Mouse (Mus musculus) cerebellum, postnatal 36 days (tissue): ENCODE results near the gene Prpf19.

Source experiments
- DNase-seq, 2 experiments: peaks; one replicate each; pipeline ENCODE4 v3.0.0; 2021 to 2022; ENCODE audit warnings: mixed read lengths in 2 of 2

Prpf19 gene

DNA sequence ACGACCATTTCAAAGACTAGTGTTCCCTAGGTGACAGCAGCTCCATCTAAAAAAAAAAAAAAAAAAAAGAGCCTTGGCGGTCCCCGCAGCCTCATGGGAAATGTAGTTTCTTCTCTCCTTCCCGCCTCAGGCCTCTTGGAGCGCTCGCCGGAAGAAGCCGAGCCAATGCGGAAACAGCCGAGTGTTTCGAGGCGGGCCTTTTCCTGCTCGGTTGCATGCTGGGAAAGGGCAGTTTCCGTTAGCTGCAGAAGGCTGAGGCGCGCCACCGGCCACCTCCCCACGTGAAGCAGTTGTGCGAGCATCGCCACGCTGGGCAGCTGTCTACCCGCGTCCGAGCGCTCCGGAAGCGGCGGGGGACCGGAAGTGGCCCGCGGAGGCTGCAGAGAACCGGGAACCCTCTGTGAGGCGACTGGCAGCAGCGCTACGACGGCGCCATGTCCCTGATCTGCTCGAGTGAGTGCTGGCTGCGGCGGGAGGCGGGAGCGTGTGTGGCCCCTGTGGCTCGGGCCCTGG is at the start of gene Prpf19:
Gene Prpf19, plus strand, starts transcription at position 216 of the 513 bp plus-strand sequence.
- DNase-seq: peak; percentile 99 to 100

DNA sequence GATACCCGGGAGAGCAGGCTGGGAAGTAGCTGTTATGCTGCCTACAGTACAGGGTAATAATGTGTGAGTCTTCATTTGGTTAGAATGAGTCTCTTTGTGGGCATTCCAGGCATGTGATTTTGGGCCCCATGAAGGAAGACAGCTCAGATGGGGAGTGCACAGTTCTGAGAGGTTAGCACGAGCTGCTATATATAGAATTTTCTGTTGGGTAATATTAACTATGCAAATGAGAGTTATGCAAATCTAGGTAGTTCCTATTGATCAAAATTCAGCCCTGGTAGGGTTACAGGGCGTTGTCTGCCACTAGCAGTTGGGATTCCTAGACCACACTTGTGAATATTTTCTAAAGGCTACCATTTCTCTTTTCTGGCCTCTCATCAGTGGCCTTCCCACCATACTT is 49.6 kb upstream of the Prpf19 start:
- no peak for DNase-seq

DNA sequence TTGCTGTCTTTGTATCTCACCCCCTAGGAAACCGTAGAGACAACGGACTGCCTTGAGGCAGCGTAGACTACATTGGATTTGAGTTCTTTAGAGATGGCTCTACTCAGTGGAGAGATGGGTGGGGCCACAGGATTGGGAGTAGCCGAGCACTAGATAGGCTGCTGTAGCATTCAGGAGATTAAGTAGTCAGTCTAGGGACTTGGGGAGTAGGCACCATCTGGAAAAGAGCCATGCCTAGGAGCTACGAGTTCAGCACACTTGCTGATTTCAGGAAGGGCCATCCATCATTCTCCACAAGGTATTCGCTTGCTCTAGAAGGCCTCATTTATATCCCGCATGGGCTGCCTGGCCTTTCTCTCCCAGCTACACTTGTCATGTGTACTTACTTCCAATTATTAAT is 48.9 kb upstream of the Prpf19 start:
- DNase-seq: no peak

DNA sequence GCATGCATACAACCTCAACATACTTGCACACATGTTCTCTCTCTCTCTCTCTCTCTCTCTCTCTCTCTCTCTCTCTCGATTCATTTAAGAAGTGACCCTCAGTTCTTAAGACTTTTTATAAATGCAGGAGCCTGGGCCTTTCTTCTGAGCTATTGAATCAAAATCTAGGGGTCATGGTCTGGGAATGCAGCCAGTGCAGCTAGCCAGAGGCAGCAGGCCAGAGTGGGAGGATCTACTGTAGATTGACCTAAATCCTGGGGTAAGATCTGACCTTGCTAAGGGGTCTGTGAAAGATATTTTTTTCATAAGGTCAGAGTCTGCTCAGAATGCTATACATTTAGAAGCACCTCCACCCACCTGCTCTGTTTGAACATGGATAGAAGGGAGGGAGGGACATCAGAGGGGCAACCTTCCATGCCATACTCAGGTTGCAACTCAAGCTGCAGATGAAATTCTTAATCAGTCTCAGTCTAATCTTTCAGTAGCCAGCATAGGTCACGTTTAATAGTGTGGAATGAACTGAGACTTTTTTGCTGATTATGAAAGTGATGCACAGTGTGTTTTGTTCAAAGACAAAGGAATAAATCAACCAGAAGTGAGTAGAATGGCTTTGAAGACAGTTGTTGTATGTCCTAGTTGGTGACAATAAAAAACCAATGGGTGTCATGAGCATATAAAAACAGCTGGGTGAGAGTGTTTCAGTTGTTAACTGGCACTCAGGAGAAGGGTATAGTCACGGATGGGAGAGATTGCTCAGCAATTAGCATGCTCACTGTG is 47.5 kb upstream of the Prpf19 start:
- no peak for DNase-seq

DNA sequence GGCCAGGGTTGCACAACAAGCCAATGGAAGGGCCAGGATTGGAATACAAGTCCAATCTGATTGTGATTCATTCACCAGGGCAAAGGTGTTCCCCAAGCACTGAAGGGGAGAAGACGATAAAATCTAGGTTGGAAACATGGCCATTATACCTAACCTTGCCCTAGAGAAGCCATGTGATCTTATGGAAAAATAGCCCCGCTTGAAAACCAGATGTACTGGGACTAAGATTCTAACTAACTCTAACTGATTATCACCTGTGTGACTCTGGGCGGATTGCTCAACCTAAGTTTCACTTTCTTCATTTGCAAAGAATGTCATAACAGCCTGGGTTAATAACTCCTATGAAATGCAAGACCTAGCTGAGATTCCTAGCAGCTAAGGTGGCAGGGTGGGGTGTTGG is 39.6 kb upstream of the Prpf19 start:
- DNase-seq: no peak

DNA sequence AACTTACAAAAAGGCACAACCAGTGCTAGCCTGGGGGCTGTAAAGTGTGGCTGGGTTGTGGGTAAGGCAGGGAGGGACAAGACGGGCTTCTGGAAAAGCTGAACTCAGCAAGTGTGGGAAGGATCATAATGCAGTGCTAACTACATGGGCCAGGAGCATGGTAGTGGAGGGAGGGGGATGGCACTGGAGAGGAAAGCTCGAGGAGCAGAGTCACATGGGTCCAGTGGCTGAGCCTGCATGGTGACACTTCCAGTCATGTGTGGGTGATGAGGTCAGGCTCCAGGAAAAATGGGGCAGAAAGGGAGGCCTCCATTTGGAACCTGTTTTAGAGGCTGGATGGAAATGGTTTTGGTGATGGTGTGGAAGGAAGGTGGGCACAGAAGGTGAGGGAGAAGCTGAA is 38.5 kb upstream of the Prpf19 start:
- DNase-seq: no peak

DNA sequence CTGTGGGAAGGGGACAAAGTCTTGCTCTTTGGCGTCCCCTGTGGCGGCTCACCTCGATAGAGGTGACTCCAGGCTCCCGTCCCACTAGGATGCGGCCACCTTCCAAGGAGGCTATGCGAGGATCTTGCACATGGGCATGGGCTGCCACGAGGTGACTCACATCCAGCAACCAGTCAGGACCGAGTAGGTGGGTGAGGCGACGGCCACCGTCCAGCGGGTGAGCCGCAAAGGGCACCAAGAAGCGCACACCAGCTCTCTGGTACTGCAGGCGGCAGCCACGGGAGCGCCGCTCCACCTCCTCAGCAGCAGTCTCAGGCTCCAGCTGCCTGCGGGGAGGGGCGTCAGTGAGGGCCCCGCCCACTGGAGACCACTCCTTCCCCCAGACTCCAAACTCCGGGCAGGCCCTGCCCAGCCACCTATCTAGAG is 34.9 kb upstream of the Prpf19 start:
- DNase-seq: no peak

DNA sequence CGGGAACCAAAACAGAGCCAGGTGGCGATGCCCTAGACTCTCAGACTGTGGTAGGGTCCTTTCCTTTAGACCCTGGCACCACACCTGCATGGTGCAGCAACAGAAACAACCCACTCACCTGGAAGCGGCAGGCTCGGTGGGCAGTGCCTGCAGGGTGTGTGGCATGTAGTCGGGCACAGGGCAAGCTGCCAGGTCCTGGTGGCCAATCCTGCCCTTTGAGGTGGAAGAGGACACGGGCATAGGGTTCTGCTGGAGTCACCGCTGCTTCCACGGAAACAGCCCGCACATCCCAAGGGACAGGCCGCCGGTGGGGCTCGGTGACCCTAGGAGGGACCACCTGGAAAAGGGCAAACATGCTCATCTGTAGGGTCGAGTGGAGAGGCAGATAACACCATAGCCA is 28.7 kb upstream of the Prpf19 start:
- DNase-seq: peak; percentile 73 to 75

DNA sequence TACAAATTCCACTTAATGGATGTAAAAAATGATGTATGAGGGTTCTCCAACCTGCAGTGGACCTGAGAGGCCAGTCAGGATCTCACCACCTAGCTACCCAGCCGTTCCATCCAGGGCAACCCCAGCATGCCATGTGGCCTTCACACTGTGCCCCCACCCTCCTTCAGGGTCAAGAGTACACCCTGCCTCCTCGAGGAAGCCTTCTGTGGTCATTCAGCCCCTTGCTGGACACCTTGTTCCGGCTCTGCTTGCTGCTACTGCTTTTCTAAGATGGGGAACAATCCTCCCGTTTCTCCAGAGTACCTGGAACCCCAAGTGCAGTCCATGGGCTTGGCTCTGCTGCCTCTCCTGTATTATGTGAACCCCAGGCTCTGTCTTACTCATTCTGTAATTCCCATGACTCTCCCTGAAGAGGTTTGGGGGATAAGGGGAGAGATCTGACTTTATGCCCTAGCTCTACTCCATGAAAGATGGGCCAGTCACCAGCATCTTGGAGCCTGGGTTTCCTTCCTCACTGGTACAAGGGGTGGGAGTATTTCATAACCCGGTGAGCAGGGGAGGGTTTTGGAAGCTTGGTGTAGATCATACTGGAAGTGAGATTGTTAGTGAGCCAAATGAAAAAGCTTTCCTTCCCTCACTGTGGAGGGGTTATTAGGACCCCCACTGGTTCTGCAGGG is 26.9 kb upstream of the Prpf19 start:
- no peak for DNase-seq

DNA sequence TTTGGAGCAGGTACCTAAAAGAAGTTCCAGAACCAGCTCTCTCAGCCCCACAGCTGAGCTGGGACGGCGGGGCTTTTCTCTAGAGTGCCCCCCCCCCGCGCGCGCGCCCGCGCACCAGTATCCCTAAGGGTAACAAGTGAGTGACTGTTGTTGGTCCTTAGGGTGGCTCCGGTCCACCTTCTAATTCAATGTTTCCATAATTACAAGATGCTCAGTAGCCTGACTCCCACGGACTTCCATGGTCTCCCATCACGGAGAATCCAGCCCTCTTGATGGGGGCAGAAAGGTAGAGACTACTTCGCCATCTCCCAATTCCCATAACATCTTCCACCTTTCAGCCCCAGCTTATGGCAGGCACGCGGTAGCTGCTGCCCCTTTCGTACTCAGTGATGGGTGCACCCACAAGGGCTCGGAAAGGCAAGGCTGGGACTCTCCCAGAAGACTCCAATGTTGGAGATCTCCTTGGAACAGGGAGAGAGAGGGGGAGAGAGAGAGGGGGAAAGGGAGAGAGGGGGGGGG is 26.3 kb upstream of the Prpf19 start:
- DNase-seq: peak in 1 of 2 experiments; percentile 53

DNA sequence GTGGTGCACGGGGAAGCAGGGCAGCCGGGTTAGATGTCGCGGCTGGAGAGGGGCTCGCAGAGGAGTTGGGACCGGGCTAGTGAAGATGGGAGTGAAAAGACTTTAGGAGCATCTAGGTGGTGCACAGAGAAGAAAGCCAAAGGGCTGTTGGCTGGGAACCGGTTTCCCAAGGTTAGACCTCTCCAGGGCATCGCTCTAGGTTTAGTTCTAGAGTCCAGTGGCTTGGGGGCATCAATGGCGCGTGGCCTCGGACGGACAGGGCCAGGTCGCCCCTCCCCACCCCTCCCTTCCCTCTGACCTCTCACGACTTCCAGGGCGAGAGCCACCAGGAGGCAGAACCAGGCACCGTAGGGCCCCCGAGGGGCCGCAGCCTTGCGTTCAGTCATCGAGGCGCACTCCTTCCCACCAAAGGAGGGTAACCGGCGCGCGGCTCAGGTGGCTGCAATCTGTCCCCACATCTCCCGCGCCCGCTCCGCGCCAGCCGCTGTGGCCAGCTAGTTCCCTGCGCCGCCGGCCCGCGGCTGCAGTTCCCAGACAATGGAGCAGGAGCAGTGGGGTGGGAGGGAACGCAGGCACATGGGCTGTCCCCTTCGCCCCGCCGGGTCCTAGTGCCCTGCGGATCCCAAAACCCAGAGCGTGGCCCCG is 25.7 kb upstream of the Prpf19 start:
- peak; percentile 93 for DNase-seq

DNA sequence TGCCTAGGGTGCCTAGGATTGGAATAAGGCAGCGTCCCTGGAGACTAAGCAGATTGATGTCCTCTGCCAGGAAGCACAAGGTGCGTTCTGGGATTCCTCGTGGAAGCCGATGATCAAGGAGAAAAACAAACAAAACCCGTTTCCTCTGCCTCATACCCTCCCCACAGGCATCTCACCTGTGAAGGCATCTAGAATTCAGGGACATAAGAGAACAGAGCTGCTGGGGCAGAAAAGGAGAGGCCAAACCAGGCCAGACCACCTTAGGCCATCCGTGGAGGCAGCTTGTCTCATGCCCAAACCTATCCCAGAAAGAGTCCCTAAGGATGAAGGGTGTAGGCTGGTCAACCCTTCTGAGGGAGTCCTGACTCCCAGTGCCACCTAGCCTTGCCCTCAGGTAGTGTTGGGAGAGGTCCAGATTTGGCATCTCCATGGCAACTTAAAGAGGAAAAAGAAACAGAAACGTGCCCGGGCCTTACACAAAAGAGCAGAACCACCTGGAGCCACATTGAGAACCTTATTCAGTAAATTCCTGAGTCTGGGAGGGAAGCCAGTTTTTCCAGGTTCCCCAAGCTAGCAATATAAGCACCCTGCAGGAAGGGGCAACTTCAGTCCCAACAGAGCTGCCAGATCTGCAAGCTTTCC is 25.0 kb upstream of the Prpf19 start, which contains the start of gene Tmem132a:
Gene Tmem132a, minus strand, starts transcription at position 55 of the 642 bp plus-strand sequence.
- peak; percentile 43 to 71 for DNase-seq

DNA sequence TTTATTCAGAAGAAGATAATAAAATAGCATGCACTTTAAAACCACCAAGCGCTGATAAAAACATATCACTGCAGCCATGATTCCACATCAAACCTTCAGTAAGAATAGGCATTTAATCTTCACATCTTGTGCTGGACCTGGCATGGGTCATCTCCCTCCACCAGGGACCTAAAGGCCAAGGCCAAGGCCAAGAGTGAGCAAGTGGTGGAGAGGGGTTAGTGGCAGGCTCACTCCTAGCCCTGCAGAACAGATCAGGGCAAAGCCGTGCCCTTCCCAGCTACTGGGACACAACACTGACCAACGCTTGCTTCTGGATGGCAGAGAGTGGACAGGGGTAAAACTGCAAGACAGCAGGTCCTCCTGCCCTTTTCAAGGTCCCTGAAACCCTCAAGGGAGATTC is 24.4 kb upstream of the Prpf19 start:
- DNase-seq: no peak

DNA sequence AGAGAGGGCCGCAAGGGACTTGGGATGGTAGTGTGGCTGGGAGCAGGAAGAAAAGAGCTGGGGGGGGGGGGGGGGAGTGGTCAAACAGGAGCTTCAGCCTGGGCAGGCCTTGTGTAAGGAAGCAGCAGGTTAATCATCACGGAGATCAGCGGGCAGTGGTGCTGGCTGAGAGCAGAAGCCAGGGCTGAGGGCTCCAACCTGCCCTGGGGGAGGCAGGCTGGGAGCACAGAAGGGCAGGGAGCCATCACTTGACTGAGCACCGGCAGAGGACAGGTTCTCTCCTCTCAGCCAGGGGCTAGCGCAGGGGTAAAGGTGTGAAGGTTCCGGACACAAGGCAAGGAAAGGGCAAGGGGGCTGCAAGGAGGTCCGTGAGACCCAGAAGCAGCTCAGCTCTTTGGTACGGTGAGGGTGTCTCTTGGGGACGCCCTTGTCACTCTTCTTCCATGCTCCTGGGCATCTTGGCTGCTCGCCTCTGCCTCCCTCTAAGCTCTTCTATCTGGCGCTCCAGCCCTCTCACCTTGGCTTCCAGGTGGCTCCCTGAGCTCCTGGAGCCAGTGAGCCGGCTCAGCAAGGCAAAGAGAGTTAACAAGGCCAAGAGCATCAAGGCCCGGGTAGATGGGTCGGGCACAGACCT is 23.6 kb upstream of the Prpf19 start:
- DNase-seq: peak in 1 of 2 experiments; percentile 51

DNA sequence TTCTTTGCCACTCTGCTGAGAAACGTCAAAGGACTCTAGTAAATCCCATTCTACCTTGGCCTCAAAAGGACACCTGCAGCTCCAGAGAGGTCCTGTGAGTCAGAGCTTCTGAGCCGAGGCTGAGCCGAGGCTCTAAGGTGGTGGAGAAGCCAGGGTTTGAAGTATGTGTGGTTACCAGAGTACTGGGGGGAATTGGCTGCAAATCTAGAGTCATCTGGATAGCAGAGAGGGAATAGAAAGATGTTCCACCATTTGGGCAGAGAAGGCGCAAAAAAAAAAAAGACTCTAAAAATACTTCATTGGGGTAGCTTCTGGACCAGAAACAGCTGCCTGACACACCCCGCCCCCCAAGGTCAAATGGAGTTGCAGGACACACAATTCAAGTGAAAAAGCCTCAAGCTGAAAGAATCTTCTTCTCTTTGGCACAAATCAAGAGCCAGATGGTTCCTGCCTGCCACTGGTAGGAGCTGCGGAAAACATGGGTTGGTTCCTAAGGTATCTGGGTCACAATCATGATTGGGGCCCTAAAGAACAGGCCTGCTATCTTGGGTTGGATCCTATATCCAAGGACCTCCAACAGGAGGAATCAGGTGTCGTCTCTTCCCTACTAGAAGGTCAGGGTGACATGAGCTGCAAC is 16.7 kb upstream of the Prpf19 start:
- peak; percentile 65 to 76 for DNase-seq

DNA sequence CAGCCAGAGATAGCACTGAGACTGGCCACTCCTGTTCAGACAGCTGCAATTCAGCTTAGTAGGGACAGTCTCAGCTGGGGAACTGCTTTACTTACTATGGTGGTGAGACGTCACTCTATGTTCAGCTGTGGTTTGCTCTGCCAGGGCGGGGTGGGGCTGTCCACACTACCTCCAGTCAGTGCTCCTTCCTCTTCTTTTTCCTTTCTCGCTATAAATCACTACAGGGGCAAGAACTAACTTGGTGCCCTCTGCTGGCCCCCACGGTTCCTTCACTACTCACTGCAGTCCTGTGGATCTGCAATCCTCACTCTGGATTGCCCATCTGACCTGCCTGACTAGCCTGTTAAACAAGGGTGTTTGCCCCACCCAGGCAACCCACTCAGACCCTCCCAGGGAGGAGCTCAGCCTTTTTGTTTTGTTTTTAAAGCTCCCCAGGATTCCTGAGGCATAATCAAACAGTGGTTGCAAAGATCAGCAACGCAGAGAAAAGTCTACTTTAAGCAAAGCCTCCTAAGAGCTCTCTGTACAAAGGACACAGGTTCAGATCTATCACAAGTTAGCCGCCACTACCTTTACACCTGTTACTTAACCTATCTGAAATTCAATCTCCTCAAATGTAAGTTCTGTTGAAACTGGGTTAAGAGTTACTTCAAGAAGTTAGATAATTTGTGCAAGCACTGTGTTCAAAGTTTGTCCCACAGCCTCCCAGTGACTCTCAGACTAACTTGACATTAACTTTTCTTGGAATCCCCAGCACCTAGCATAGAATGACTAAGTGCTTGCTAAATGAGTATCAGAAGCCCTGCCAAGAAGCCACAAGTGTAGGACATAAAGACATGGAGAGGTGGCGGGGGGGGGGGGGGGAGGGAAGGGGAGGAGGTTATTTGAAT is 14.7 kb upstream of the Prpf19 start:
- DNase-seq: peak; percentile 65 to 70

DNA sequence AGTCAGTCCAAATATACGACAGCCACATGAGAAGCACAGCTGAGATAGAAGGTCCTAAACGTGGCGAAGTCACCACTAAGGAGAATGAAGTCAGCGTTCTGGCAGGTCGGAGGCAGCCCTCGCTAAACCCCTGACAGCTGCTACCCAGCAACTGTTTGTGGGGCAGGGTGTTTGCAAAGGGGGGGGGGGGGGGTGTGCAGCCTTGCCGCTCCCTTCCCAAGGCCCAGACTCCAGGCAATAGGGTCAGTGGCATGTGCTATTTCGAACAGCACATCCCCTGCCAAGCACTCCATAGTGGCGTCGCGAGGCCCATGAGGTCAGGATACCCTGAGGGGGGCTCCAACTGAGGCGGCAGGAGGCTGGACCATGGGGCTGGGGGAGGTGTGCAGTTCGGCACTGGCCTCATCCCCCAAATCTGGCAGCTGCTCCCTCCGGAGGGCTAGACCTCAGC is 14.0 kb upstream of the Prpf19 start:
- DNase-seq: no peak

DNA sequence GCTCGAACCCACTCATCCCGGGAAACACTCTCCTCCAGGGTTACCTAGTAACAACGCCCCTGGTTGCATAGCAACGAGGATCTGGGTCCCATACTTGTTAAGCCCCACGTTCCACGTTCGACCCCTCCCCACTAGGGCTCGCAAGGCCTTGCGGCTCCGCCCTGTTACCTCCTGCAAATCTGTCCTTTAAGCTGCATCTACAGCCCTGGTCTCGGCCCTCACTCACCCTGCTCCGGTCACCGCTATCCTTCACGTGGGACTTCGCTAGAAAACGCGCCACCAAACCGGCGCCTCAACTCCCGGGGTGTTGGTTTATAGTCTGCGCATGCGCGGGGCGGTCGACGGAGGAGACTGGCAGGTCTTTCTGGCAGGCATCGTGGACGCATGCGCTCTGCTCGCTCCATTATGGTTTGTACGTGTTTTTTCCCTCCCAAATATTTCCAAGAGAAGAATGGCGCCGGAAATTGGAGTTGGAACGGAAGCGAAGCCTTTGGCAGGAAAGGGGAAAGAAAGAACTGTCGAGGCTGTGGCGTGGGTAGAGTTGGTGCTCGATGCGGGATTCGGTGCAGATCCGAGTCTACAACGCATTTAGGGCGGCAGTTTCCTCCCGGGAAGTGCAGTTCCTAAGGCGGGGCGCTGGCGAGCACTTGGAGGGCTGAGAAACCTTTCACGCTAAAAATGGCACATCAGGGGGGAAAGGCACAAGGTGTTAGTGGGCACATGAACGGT is 13.4 kb upstream of the Prpf19 start, which contains the start of gene Tmem109:
Gene Tmem109, minus strand, starts transcription at position 576 of the 729 bp plus-strand sequence.
- peak; percentile 93 to 95 for DNase-seq

DNA sequence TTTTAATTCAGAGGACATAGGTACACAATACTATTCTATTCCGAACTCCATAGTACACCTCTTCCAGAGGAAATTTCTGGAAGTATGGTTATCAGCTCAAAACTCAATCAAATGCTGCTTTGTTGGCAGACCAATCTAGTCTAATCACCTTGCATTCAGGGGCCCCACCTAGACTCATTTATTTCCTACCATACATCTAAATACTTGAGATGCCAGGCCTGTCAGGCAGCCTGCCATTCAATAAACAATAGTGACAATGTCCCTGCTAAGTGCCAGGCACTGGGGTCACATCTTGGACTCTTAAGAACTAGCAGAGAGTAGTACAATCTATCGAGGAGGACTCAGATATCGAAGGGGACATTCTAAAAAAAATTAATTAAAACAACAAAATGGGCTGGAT is 2.8 kb upstream of the Prpf19 start:
- DNase-seq: no peak

DNA sequence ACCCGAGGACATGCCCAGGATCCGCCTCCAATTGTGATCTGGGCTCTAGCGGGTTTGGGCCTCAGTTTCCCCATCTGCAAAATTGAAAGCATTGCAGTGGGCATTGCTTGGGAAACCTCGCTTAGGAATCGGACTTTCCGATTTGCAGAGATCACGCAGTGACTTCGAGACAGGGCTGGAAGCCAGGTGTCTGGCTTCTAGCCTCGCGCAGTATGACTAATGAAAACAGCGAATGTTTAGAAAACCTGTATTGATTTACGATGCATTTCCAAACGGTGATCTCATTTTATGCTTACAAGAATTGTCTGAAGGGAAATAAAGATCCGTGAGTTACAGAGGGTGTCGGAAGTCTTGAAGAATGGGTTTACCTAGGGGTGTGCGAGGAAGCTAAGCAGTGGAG is 677 bp downstream of the Prpf19 start:
- no peak for DNase-seq
